Mouse (Mus musculus): ENCODE results near the gene Elane.

Elane gene

GRCm38 (mm10) chr10:79886054-79886453 lies at the start of gene Elane:
Elane (plus strand) TSS chr10:79886247.
- no peak for DNase-seq

GRCm38 (mm10) chr10:79836918-79837317 lies 49.1 kb upstream of the Elane start:
- DNase-seq = no peak

- DNase-seq = no peak
Observed at GRCm38 (mm10) chr10:79838151-79838550, 47.9 kb upstream of the Elane start.

- no peak for DNase-seq
Observed at GRCm38 (mm10) chr10:79840091-79840490, 46.0 kb upstream of the Elane start.

GRCm38 (mm10) chr10:79840644-79841551 lies 45.1 kb upstream of the Elane start:
- peak; percentile 78 to 81 for DNase-seq

GRCm38 (mm10) chr10:79842322-79842721 lies 43.7 kb upstream of the Elane start:
- DNase-seq = no peak

GRCm38 (mm10) chr10:79843476-79843875 lies 42.6 kb upstream of the Elane start:
- no peak for DNase-seq

- no peak for DNase-seq
Observed at GRCm38 (mm10) chr10:79846553-79846952, 39.5 kb upstream of the Elane start.

GRCm38 (mm10) chr10:79849941-79850628 lies 36.0 kb upstream of the Elane start:
- DNase-seq = no peak

- no peak for DNase-seq
Observed at GRCm38 (mm10) chr10:79851653-79852052, 34.4 kb upstream of the Elane start.

- peak; percentile 61 to 70 for DNase-seq
Observed at GRCm38 (mm10) chr10:79852107-79852789, 33.8 kb upstream of the Elane start.

GRCm38 (mm10) chr10:79852827-79853226 lies 33.2 kb upstream of the Elane start:
- no peak for DNase-seq

- peak; percentile 95 to 96 for DNase-seq
Observed at GRCm38 (mm10) chr10:79853392-79853791, 32.7 kb upstream of the Elane start.

- DNase-seq = peak; percentile 99
Observed at GRCm38 (mm10) chr10:79853860-79854795, 31.9 kb upstream of the Elane start, which contains the start of gene Ptbp1. Ptbp1 (plus strand) TSS chr10:79854427.

GRCm38 (mm10) chr10:79854801-79855541 lies 31.1 kb upstream of the Elane start:
- DNase-seq = peak; percentile 73 to 74

- peak; percentile 61 to 71 for DNase-seq
Observed at GRCm38 (mm10) chr10:79855558-79856184, 30.4 kb upstream of the Elane start.

- DNase-seq = no peak
Observed at GRCm38 (mm10) chr10:79856280-79856679, 29.8 kb upstream of the Elane start.

- no peak for DNase-seq
Observed at GRCm38 (mm10) chr10:79856704-79857451, 29.2 kb upstream of the Elane start.

- peak; percentile 83 to 89 for DNase-seq
Observed at GRCm38 (mm10) chr10:79857452-79857811, 28.6 kb upstream of the Elane start.

GRCm38 (mm10) chr10:79857894-79858293 lies 28.2 kb upstream of the Elane start:
- DNase-seq = no peak

All from lung, adult 18-20 months (tissue).